Mouse (Mus musculus): Measurements from ENCODE around the gene Recql. TPM values are rescaled to one million over a fixed set of nuclear protein-coding genes. Genes with fewer than 3 reads are reported as not detected.

Recql gene
- polyA plus RNA-seq (2012; rRNA removed): 2.5 and 3.1 TPM in 2 replicates

GRCm38 (mm10) chr6:142387011-142387754 lies at the start of gene Recql, which contains the start of gene Golt1b:
Gene Recql (minus strand): TSS chr6:142387087.
Gene Golt1b (plus strand): TSS chr6:142387221.

DNA sequence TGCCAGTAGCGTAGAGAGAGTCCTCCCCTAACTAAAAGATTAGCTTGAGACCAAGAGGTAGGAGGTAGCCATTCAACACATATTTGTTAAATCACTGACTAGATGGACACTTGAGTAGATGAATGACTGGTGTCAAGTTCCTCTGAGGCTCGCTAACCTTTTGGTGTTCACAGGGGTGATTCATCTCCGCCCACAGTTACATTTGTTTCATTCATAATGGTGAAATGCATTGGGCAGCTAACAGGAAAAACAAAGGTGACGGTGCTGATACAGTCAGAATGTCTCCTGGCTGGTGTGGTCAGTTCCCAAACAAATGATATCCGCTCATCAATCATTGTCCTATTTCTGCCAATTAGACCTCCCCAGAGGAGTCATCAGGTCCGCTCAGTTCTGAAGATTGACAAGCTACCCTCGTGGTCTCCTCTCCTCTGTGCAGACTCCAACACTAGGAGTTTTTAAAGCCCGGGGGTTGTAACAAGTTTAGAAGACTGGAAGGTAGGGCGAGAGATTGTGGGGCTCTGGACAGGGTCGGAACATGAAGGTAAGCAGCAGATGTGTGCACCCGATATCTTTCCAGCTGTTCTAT lies 26.1 kb upstream of the Recql start, which contains the start of gene Spx:
Gene Spx, plus strand, starts transcription at position 536 of the 586 bp plus-strand sequence.

DNA sequence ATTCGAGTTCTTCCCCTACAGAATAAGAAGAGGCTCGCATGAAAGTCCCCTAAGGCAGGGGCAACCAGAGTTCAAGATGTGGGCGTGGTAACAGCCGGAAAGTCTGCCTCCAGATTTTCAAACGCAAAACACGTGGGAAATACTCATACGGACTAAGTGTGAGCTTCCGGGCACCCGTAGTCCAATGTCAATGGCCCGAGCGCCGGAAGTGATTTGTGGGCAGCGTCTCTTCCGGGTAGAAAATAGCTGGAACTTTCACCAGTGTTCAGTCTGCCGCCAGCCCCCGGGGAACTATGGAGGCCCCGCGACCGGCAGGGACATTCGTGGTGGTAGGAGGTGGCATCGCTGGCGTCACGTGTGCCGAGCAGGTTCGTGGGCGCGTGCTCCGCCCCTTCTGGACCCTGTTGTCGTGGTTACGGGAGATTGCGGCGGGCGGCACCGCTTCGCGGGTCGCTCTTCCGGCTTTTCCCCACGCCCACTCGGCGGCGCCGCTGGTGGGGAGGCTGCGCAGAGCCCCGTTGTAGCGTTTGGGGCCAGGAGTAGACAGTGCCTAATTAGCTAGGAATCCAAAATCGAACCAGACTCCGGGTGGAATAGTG lies 41.3 kb downstream of the Recql start, which contains the start of gene Pyroxd1:
Gene Pyroxd1, plus strand, starts transcription at position 215 of the 599 bp plus-strand sequence.

DNA sequence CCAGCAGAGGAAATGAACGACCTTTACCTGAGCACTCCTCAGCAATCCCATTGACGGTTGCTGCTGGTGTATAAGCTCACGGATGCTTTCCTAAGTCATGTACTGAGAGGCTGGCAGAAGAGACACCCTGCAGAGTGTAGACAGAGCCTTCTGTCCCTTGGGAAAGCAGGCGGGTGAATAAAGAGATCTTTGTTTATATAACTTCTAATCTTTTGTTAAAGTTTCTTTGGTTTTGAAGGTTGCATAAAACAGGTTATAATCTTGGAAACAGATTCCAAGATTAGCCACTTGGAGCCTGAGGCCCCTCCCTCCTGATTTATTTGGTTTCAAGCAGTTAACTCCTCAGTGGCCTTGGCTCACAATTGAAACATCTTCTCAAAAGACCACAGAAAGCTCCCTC lies 64.0 kb downstream of the Recql start, which contains the start of gene Slco1a5:
Gene Slco1a5, minus strand, starts transcription at position 101 of the 400 bp plus-strand sequence.

Other genes starting within 250 kb of the Recql start
- not detected in 2 replicates for gene Slco1a6, start 178.6 kb downstream of the Recql start, polyA plus RNA-seq (2012; rRNA removed)
- gene Iapp, start 88.7 kb downstream of the Recql start, polyA plus RNA-seq (2012; rRNA removed): 1.3 and 1.8 TPM in 2 replicates
- not detected in 2 replicates for gene Slco1a5, start 64.1 kb downstream of the Recql start, polyA plus RNA-seq (2012; rRNA removed)
- 7.0 and 7.2 TPM in 2 replicates for gene Pyroxd1, start 41.4 kb downstream of the Recql start, polyA plus RNA-seq (2012; rRNA removed)
- gene Golt1b, start 134 bp upstream of the Recql start, polyA plus RNA-seq (2012; rRNA removed): 4.0 and 4.3 TPM in 2 replicates
- gene Spx, start 26.4 kb upstream of the Recql start, polyA plus RNA-seq (2012; rRNA removed): 0.37 and 0.60 TPM in 2 replicates
- 0.03 and 0.06 TPM in 2 replicates for gene Gys2, start 86.0 kb upstream of the Recql start, polyA plus RNA-seq (2012; rRNA removed)
- 18.1 and 19.0 TPM in 2 replicates for gene Ldhb, start 120.9 kb upstream of the Recql start, polyA plus RNA-seq (2012; rRNA removed)
- 15.9 and 18.3 TPM in 2 replicates for gene Kcnj8, start 184.5 kb upstream of the Recql start, polyA plus RNA-seq (2012; rRNA removed)